Mouse (Mus musculus) urinary bladder, postnatal 14 days (tissue): Measurements from ENCODE around the gene Cenps.
"Not testable (repeated sequence)": the region's sequence is repeated elsewhere in the genome, so short reads cannot be mapped to it uniquely, and the experiment has no call there.

Experiments used
- DNase-seq: peaks from one replicate; pipeline ENCODE4 v3.0.0; 2021; ENCODE audit warnings: low spot score

The Cenps gene

GRCm38 (mm10) chr4:149136982-149137770, at the start of gene Cenps:
Gene Cenps, minus strand, starts transcription at chr4:149137629.
- peak; percentile 91 for DNase-seq

DNA sequence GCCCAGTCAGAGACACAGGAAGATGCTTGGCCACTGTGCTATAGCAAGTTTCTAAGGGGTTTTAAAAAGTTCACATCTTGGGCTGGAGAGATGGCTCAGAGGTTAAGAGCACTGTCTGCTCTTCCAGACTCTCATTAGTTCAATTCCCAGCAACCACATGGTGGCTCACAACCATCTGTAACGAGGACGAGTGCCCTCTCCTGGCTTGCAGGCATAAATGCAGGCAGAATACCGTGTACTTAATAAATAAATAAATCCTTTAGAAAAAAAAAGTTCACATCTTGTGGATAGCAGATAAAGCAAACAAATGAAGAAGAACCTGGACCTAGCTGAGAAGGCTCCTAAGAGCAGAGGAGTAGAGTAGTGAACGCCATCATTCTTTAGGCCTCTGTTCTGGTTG, 45.3 kb upstream of the Cenps start:
- no peak for DNase-seq

DNA sequence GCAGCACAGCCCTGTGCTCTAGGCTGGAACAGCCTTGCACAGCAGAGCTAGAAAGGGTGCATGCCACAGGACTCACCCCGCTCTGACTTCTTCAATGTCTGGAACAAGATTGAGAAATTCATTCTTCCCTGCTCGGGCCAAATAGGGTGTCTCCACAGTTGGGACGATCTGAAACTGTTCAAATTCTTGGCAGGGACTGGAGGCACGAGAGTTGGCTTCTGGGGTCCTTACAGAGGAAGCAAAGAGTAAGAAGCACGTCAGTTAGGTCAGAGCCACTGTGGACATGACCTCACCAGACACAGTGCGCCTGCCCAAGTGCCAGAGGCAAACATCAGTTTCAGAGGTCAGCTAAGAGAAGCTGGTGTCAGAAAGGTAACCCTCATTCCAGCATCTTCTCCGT, 44.8 kb upstream of the Cenps start:
- DNase-seq: no peak

- DNase-seq: no peak
These were observed 42.1 kb upstream of the Cenps start for GRCm38 (mm10) chr4:149179573-149179972.

- DNase-seq: no peak
These were observed 41.7 kb upstream of the Cenps start for GRCm38 (mm10) chr4:149179160-149179559.

- DNase-seq: no peak
These were observed 40.9 kb upstream of the Cenps start for GRCm38 (mm10) chr4:149178328-149178727.

GRCm38 (mm10) chr4:149177046-149177445, 39.6 kb upstream of the Cenps start:
- DNase-seq: no peak

DNA sequence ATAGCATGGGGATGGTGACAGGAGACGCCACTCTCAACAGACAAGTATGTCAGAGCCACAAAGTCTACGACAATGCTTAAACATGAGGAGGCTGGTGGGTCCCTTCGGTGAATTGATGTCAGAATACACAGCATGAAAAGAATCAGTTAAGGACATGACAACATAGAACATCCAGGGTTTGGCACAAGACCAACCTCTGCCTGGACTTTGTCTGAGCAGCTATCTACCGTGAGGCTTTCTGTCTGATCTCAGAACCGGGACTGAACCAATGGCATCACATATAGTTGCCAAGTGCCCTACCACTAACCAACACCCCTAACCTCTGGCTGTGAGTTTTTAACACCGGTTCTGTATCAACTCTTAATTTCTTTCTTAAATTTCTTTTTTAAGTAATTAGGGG, 39.2 kb upstream of the Cenps start:
- DNase-seq: no peak

DNA sequence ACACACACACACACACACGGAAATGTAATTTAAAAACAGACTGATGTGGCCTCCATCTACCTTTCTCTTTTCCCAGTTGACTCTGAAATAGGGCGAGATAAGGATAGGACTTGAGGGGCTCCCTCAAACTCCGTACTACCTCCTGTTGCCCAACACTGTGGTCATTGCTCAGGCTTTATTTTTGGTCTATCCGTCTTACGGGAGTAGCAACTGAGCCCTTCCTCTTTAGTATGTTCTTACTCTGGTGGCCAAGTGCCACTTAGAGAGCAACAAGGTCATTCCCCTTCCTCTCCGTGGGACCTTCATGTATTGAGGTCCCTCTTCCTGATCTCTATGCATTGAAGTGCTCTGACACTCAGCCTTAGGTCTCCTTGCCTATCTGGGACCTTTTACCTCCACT, 36.2 kb upstream of the Cenps start:
- no peak for DNase-seq

GRCm38 (mm10) chr4:149172666-149173065, 35.2 kb upstream of the Cenps start:
- no peak for DNase-seq

- DNase-seq: peak; percentile 59
These were observed 34.7 kb upstream of the Cenps start for GRCm38 (mm10) chr4:149172083-149172482.

- peak; percentile 67 for DNase-seq
These were observed 34.2 kb upstream of the Cenps start for GRCm38 (mm10) chr4:149171581-149171981.

DNA sequence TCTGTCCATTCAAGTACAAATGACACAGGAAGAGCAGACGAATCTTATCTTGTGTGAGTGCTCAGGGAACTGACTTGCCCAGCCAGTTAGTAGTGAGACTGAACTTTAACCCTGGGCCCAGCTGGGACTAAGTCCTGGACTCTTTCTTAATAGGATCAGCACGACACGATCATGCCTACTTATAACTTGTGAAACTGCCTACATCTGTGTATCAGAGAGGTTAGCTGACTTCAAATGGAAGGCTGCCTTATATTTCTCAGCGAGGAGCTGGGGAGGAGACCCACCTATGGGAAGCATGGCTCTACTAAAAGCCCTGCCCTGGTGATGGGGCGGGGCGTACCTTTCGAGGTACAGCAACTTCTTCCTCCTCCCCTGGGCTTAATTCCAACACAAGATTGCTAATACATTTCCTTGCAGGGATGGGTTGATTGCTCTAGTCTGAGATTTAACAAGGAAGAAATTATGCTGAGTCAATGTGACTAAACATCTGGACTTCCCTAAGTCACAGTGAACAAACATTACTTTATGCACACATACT, 33.0 kb upstream of the Cenps start:
- DNase-seq: peak; percentile 65

- not testable (repeated sequence) for DNase-seq
These were observed 32.5 kb upstream of the Cenps start for GRCm38 (mm10) chr4:149169926-149170325.

DNA sequence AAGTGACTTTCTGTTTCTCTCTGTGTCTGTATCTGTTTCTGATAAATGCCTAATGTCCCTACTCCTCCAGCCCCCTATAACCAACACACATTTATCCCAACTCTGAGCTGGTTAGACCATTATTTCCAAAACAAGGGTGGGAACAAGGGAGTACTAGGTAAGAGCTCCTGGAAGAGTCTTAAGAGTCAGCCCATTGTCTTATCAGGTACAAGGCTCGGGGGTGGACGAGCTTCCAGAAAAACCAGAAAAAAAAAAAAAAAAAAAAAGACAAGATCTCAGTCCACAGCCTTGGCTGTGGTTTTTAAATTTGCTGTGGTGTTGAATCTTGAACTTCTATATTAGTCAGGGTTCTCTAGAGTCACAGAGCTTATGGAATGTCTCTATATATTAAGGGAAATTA, 30.6 kb upstream of the Cenps start:
- DNase-seq: no peak

DNA sequence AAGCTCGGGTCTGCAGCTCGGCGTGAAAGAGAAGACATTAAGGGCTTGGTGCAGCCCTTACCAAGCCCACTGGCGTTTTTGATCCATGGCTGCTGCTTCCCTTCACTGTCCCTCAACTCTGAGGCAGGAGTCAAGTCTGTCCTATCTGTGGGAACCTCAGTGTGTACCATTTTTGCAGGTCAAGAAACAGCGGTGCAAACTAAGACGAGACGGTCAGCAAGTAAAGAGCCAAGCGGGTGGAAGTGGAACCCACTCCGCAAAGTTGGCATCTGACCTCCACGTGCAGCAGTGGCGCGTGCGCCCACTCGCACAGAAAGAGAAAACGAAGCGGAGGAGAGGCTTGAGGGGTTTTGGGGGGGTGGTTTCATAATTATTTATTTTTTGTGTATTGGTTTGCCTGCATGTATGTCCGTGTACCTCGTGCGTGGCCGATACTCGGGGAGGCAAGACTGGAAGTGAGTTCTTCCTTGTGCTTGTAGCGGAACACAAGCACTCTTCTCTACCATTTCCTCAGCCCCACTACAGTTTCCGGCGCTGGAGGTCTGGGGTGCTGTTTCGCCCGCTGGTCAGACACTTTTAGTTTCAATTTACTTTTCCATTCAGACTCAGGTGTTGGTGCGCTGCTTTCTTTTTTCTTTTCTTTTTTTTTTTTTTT, 29.7 kb upstream of the Cenps start:
- no peak for DNase-seq

- DNase-seq: peak; percentile 97
These were observed 29.0 kb upstream of the Cenps start, which contains the start of gene Pgd for GRCm38 (mm10) chr4:149166215-149166946. Gene Pgd, minus strand, starts transcription at chr4:149166771.

DNA sequence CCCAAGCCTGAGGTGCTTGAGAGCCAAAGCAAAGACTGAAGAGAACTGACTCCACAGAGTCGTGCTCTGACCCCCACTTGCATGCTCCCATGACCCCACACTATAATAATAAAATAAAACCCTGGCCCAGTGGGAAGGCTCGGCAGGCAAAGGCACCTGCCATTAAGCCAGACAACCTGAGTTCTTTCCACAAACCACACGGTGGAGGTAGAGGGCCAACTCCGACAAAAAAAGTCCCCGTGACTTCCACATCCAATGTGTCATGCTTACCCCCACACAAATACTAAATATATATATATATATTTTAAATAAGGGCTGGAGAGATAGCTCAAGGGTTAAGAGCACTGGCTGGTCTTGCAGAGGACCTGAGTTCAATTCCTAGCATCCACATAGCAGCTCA, 26.7 kb upstream of the Cenps start:
- no peak for DNase-seq

DNA sequence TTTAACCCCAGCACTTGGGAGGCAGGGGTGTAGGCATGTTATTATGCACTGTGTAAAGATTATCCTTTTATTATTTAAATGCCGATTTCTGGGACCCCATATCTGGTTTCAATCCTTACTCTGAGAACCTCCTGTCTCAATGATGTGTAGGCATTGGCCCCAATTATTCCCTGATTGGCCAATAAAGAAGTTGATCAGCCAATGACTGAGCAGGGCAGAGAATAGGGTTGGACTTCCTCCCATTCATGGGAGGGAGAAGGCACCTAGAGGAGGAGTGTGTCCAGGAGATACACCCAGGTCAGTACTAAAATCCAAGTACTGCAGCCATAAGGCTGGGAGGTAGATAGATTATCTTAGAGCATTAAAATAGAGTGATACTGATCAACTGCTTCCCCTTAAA, 25.8 kb upstream of the Cenps start:
- DNase-seq: no peak

DNA sequence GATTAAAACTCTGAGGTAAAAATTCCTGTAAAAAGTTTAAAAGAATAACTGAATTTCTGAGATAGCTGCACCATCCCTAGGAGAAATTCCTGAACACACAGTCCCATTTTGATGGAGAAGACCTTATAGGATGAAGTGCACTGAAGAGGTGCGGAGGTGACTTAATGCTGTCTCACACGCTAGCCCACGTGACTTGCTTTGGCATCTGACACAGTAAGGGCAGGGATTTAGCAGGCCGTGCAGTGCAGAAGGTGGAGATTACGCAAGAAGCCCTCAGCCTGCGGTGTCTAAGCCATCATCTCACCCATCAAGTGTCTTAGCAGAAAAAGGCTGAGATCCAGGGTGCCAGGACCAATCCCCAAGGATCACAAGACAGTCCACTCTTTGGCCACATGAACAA, 23.7 kb upstream of the Cenps start:
- DNase-seq: no peak

DNA sequence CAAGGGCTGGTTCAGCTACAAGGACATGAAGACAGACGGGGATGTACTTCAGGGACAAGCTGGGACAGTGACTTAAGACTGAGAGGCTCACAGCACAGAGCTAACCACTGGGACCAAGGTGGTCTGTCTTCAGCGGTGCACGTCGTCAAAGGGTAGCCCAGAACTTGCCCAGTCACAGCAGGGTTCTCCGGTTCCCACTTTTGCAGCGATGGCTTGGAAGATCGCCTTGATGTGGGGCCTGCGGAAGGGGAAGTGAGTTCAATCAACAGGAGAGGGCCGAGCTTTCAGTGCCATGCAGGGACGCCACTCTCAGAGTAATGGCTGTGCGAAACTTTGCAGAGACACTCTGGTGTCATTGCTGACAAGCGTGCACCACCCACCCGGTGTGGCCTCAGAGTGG, 22.5 kb upstream of the Cenps start:
- DNase-seq: no peak

DNA sequence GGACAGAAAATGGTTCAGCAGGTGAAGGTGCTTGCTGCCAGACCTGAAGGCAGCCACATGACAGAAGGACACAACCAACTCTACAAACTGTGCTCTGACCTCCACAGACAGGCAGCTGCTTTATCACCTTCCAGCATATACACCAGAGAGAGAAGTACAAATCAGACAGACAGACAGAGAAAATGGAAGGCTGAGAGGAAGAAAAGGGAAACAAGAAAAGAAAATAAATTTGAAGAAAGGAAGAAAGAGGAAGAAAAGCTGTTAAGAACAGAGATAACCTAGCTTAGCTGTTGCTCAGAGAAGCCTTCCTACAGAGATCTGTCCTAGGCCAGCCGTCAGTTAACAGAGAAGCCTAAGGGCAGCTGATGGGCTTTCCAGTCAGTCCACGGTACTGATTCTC, 21.8 kb upstream of the Cenps start:
- no peak for DNase-seq
